Mouse (Mus musculus) lung, embryonic 15.5 days (tissue): ENCODE results near the gene Mpp1. TPM values are rescaled to one million over a fixed set of nuclear protein-coding genes. Genes with fewer than 3 reads are reported as not detected.

ENCODE experiments used
- ATAC-seq: fragments of 200-750 bp; cut with Nextera tagmentation; 2 replicates; pipeline ENCODE4 v1.8.0; 2017; ENCODE audit warnings: moderate number of reproducible peaks, borderline replicate concordance; ENCODE audit not compliant: low FRiP score, low TSS enrichment; ENCODE audit errors: extremely low read depth
- H3K27ac ChIP-seq: fragments of 300-500 bp; sonication (generic); 2 replicates; pipeline ENCODE4 v1.5.1; 2015; ENCODE audit warnings: moderate library complexity, mild to moderate bottlenecking, inconsistent platforms
- H3K27me3 ChIP-seq: fragments of 300-500 bp; sonication (generic); 2 replicates; pipeline ENCODE4 v1.6.1; 2015; ENCODE audit warnings: inconsistent platforms
- H3K36me3 ChIP-seq: fragments of 300-500 bp; sonication (generic); 2 replicates; pipeline ENCODE4 v1.6.1; 2015; ENCODE audit warnings: inconsistent platforms
- H3K4me1 ChIP-seq: fragments of 300-500 bp; sonication (generic); 2 replicates; pipeline ENCODE4 v1.6.1; 2015; ENCODE audit warnings: inconsistent platforms
- H3K4me2 ChIP-seq: fragments of 300-500 bp; sonication (generic); 2 replicates; pipeline ENCODE4 v1.6.1; 2015; ENCODE audit warnings: inconsistent platforms, mild to moderate bottlenecking, moderate library complexity
- H3K4me3 ChIP-seq: fragments of 300-500 bp; sonication (generic); 2 replicates; pipeline ENCODE4 v1.5.1; 2015; ENCODE audit warnings: mild to moderate bottlenecking, inconsistent platforms
- H3K9ac ChIP-seq: fragments of 300-500 bp; sonication (generic); 2 replicates; pipeline ENCODE4 v1.6.1; 2015; ENCODE audit warnings: inconsistent platforms
- H3K9me3 ChIP-seq: fragments of 300-500 bp; sonication (generic); 2 replicates; pipeline ENCODE4 v1.6.1; 2016; ENCODE audit warnings: inconsistent platforms
- WGBS: fragments of 180-500 bp; shearing (Covaris S2); methylation state at CpG from one replicate; pipeline ENCODE4 v1.1.7; 2015; 5-methylcytosine and 5-hydroxymethylcytosine counted together
- polyA plus RNA-seq: library from polyadenylated mRNA; unstranded; fragments of >200 nt; fragmentation: Nextera tagmentation; extraction: Ambion mirVana; gene quantifications from 2 replicates; pipeline ENCODE4 v1.2.1, GENCODE M21; 2015

Gene Mpp1
- polyA plus RNA-seq, 1 experiment from 2014 or later: 86.0 TPM

- 0 out of 2 replicates have a peak, but pooled peaks have one; percentile 3 for ATAC-seq
- Histone ChIP-seq H3K27ac (peak overlapping the region; percentile 15; the same call in 1 of the 2 replicates), H3K4me2 (peak overlapping the region; percentile 16; the same call in 1 of the 2 replicates), H3K36me3 (peaks cover 6% of the 10 kb centered on the region; the same call in 1 of the 2 replicates), H3K9ac (no peak overlapping the region), H3K4me1 (0 out of 2 replicates have a peak, but pooled peaks cover 2% of the 10 kb centered on the region), H3K4me3 (no peak overlapping the region), H3K27me3 (no peaks in the 10 kb centered on the region), H3K9me3 (no peaks in the 10 kb centered on the region)
These were observed 2.4 kb downstream of the Mpp1 start for GRCm38 (mm10) chrX:75128333-75128980.

DNA sequence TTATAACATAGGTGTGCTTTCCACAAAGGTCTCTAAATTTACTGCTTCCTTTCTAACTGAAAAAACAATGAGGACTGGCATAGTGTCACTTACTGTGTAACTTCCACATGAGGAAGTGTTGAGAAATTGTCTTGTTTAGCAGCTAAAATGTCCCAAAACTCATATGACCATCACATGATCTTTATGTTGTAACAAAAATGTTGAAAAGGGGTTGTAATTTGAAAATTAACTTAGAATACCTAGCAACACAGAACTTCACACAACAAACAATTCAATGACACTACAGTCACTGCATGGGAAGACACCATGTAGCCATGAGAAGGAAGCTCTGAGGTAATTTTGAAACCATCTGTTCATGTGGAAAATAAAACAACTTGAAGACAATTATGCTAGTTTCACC is 3.9 kb downstream of the Mpp1 start:
- Histone ChIP-seq H3K4me1 (0 out of 2 replicates have a peak, but pooled peaks cover 2% of the 10 kb centered on the region), H3K27me3 (no peaks in the 10 kb centered on the region), H3K9ac (no peak overlapping the region), H3K36me3 (peaks cover 6% of the 10 kb centered on the region; the same call in 1 of the 2 replicates), H3K9me3 (no peaks in the 10 kb centered on the region), H3K4me2 (no peak overlapping the region), H3K4me3 (no peak overlapping the region), H3K27ac (no peak overlapping the region)
- ATAC-seq: no peak

- no peak overlapping the region for H3K4me2 ChIP-seq
- peaks cover 9% of the 10 kb centered on the region; the same call in 1 of the 2 replicates for H3K36me3 ChIP-seq
- no peak overlapping the region for H3K4me3 ChIP-seq
- no peaks in the 10 kb centered on the region for H3K27me3 ChIP-seq
- no peak for ATAC-seq
- H3K4me1 ChIP-seq: 0 out of 2 replicates have a peak, but pooled peaks cover 2% of the 10 kb centered on the region
- H3K9ac ChIP-seq: no peak overlapping the region
- H3K9me3 ChIP-seq: no peaks in the 10 kb centered on the region
- no peak overlapping the region for H3K27ac ChIP-seq
- 78% methylated on average over 3 of the region's 3 CpGs for WGBS
These were observed 5.2 kb downstream of the Mpp1 start for GRCm38 (mm10) chrX:75125606-75126005.

DNA sequence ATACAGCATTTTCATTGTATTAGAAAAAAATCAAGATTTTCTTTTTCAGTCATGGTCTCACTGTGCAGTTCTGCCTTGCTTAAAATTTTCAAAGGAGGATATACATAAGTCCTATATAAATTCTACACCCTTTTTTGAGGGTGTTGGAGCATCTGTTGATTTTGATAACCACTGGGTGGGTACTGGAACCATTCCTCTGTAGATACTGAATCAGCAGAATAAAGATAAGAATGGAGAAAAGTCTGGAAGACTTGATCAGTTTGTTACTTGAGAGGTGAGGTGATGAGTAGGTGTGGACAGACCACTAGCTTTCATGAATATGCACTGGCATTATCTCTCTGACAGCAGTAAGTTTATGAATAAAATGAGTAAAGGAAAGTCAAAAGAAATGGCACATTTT is 15.3 kb downstream of the Mpp1 start:
- Histone ChIP-seq H3K9me3 (no peaks in the 10 kb centered on the region), H3K9ac (no peak overlapping the region), H3K27ac (no peak overlapping the region), H3K36me3 (peaks cover 15% of the 10 kb centered on the region; the same call in 1 of the 2 replicates), H3K4me2 (no peak overlapping the region), H3K27me3 (no peaks in the 10 kb centered on the region), H3K4me1 (no peaks in the 10 kb centered on the region), H3K4me3 (no peak overlapping the region)
- ATAC-seq: no peak

DNA sequence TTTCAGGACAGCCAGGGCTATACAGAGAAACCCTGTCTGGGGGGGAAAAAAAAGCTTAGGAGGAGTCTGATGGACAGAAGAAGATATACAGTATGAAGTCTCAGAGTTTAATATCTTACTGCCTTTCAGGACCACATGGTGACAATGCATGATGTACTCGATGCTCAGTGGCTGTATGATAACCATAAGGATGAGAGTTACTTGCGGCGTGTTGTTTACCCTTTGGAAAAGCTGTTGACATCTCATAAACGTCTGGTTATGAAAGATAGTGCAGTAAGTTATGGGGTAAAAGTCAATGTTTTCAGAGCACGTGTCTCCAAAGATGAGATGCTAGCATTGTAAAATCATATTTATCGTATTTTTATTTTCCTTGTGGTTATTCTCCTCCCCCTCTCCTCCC is 28.5 kb downstream of the Mpp1 start:
- H3K36me3 ChIP-seq: peaks cover 36% of the 10 kb centered on the region; the same call in 1 of the 2 replicates
- H3K27ac ChIP-seq: no peak overlapping the region
- H3K9me3 ChIP-seq: no peaks in the 10 kb centered on the region
- no peak overlapping the region for H3K9ac ChIP-seq
- no peaks in the 10 kb centered on the region for H3K4me1 ChIP-seq
- ATAC-seq: no peak
- H3K4me3 ChIP-seq: no peak overlapping the region
- H3K4me2 ChIP-seq: no peak overlapping the region
- WGBS: 72% methylated on average over 6 of the region's 6 CpGs
- H3K27me3 ChIP-seq: no peaks in the 10 kb centered on the region

- Histone ChIP-seq H3K27ac (no peak overlapping the region), H3K9ac (no peak overlapping the region), H3K36me3 (peaks cover 16% of the 10 kb centered on the region; the same call in 1 of the 2 replicates), H3K4me2 (no peak overlapping the region), H3K27me3 (no peaks in the 10 kb centered on the region), H3K9me3 (no peaks in the 10 kb centered on the region), H3K4me3 (no peak overlapping the region), H3K4me1 (no peaks in the 10 kb centered on the region)
- ATAC-seq: no peak
- 89% methylated on average over 8 of the region's 8 CpGs for WGBS
These were observed 32.0 kb downstream of the Mpp1 start for GRCm38 (mm10) chrX:75098799-75099198.

DNA sequence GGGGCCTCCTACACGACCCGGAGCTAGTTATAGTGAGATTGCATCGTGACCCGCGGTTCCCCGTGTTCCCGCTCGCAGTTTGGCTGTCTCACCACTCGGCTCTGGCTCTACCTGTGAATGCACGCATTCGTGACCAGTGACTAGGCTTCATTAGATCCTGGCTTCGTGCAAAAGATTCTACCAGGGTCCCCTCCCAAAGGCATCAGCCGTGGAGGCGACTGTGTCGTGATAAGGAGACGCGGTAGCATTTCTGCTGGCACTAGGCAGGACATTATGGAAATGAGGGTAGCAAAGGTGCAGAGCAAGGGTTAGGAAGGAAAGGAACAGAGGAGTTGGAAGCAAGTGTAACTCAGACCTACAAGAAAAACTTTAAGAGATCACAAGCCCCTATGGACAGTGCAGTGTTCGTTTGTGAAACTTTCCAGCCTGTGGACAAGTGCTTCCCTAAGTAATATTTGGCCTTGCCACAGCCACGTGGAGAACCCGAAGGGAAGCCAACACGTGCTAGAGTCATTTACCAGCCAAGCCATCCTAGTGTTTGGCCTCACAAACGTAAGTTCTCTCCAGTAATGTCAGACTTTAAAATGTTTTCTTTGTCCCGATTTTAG is 34.5 kb downstream of the Mpp1 start:
- 15% methylated on average over 21 of the region's 23 CpGs for WGBS
- peak overlapping the region; percentile 62 for H3K4me3 ChIP-seq
- H3K4me1 ChIP-seq: no peaks in the 10 kb centered on the region
- peak overlapping the region; percentile 57 for H3K4me2 ChIP-seq
- peak; percentile 2 for ATAC-seq
- peaks cover 7% of the 10 kb centered on the region; the same call in 1 of the 2 replicates for H3K36me3 ChIP-seq
- H3K9ac ChIP-seq: peak overlapping the region; percentile 58
- no peaks in the 10 kb centered on the region for H3K27me3 ChIP-seq
- no peaks in the 10 kb centered on the region for H3K9me3 ChIP-seq
- peak overlapping the region; percentile 82 for H3K27ac ChIP-seq

- 15% methylated on average over 29 of the region's 29 CpGs for WGBS
- peak within 1 kb of the TSS; percentile 62 for H3K4me3 ChIP-seq
- ATAC-seq: peak; percentile 99
- 0 out of 2 replicates have a peak, but pooled peaks cover 3% of the 10 kb centered on the region for H3K36me3 ChIP-seq
- H3K9me3 ChIP-seq: no peaks in the 10 kb centered on the region
- no peaks in the 10 kb centered on the region for H3K4me1 ChIP-seq
- peak within 1 kb of the TSS; percentile 58 for H3K9ac ChIP-seq
- no peaks in the 10 kb centered on the region for H3K27me3 ChIP-seq
- peak within 1 kb of the TSS; percentile 57 for H3K4me2 ChIP-seq
- peak within 1 kb of the TSS; percentile 82 for H3K27ac ChIP-seq
These were observed 35.2 kb downstream of the Mpp1 start, which contains the start of gene Dkc1 for GRCm38 (mm10) chrX:75095369-75096162. Gene Dkc1 (plus strand): TSS chrX:75095854.

DNA sequence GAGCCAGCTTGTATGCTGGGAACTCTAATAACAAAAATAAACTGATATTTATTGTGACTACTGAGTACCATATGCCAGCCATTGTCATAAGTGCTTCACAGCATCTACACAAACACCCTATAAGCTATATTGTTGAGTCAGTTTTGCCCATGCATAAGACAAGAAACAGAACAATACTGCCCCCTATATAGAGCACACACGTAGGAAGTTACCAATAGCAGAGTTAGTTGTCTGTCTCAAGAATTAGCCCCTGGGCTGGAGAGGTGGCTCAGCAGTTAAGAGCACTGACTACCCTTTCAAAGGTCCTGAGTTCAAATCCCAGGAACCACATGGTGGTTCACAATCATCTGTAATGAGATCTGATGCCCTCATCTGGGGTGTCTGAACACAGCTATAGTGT is 45.2 kb downstream of the Mpp1 start:
- Histone ChIP-seq H3K4me3 (no peak overlapping the region), H3K27ac (no peak overlapping the region), H3K4me2 (no peak overlapping the region), H3K27me3 (no peaks in the 10 kb centered on the region), H3K9me3 (no peaks in the 10 kb centered on the region), H3K4me1 (no peaks in the 10 kb centered on the region), H3K9ac (no peak overlapping the region), H3K36me3 (no peaks in the 10 kb centered on the region)
- 29% methylated on average over 1 of the region's 1 CpGs for WGBS
- no peak for ATAC-seq

DNA sequence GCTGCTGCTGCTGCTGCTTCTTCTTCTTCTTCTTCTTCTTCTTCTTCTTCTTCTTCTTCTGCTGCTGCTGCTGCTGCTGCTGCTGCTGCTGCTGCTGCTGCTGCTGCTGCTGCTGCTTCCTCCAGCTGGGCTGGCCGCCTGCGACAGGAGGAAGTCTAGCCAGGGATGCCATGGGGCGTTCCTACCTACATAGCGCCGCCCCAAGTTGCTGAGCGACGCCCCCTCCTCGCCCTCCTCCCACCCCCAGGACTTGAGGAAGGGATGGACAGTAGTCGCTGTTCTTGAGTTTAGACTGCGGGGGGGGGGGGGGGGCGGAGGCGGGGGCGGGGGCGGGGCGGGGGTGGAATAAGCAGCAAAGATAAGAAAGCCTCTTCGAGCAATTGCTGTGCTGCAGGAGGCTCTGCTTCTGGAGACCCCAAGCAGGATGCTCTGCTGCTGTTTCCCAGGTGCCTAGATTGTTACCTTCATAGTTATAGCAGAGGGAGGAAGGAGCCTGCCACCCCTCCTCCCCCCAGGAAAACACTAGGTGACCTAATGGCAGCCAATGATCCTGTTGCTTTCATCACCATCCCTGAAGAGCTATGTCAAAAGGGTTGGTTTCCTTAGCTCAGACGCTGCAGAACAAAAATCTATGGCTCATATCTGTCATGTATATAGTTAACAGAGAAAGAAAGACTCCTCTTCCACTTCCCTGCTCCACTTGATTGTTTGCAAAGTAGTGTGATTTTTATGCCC is 45.9 kb downstream of the Mpp1 start, which contains the start of gene Gab3:
Gene Gab3 (minus strand): TSS at position 685 of the 735 bp plus-strand sequence.
- no peaks in the 10 kb centered on the region for H3K9me3 ChIP-seq
- 3% methylated on average over 10 of the region's 17 CpGs for WGBS
- peak; percentile 97 for ATAC-seq
- peak within 1 kb of the TSS; percentile 59 for H3K4me2 ChIP-seq
- peak within 1 kb of the TSS; percentile 69 for H3K27ac ChIP-seq
- peak within 1 kb of the TSS; percentile 52 for H3K4me3 ChIP-seq
- no peaks in the 10 kb centered on the region for H3K4me1 ChIP-seq
- no peaks in the 10 kb centered on the region for H3K36me3 ChIP-seq
- H3K9ac ChIP-seq: peak within 1 kb of the TSS; percentile 48
- no peaks in the 10 kb centered on the region for H3K27me3 ChIP-seq
